Mouse (Mus musculus) testis, postnatal 10 days (tissue): ENCODE results near the gene Fez1.

Experiments
- DNase-seq: peaks from one replicate; pipeline ENCODE4 v3.0.0; 2021; ENCODE audit warnings: low spot score

The Fez1 gene

GRCm38 (mm10) chr9:36895009-36895693, 73.5 kb downstream of the Fez1 start:
- DNase-seq: peak; percentile 81

GRCm38 (mm10) chr9:36898560-36898959, 76.9 kb downstream of the Fez1 start:
- no peak for DNase-seq

GRCm38 (mm10) chr9:36900464-36900863, 78.8 kb downstream of the Fez1 start:
- no peak for DNase-seq

- peak; percentile 62 for DNase-seq
Measured at GRCm38 (mm10) chr9:36905452-36905851, 83.8 kb downstream of the Fez1 start.

- peak; percentile 89 for DNase-seq
Measured at GRCm38 (mm10) chr9:36916362-36916761, 94.7 kb downstream of the Fez1 start.

GRCm38 (mm10) chr9:36916915-36917314, 95.3 kb downstream of the Fez1 start:
- DNase-seq: no peak

- no peak for DNase-seq
Measured at GRCm38 (mm10) chr9:36918582-36918981, 96.9 kb downstream of the Fez1 start.

- no peak for DNase-seq
Measured at GRCm38 (mm10) chr9:36919472-36919871, 97.8 kb downstream of the Fez1 start.

- DNase-seq: no peak
Measured at GRCm38 (mm10) chr9:36921718-36922415, 100.2 kb downstream of the Fez1 start.

- no peak for DNase-seq
Measured at GRCm38 (mm10) chr9:36923753-36924152, 102.1 kb downstream of the Fez1 start.
